Mouse (Mus musculus) forebrain, embryonic 16.5 days (tissue): ENCODE measurements around the gene Tnrc18. TPM values are rescaled to one million over a fixed set of nuclear protein-coding genes. Genes with fewer than 3 reads are reported as not detected.
A peak's percentile ranks its signal among the peaks of the same experiment; 100 is the strongest.

Source experiments
- ATAC-seq: fragments of 200-750 bp; cut with Nextera tagmentation; 2 replicates; pipeline ENCODE4 v1.8.0; 2017; ENCODE audit warnings: mild to moderate bottlenecking, moderate library complexity
- H3K27ac ChIP-seq: fragments of 300-500 bp; sonication (generic); 2 replicates; pipeline ENCODE4 v1.5.1; 2014; ENCODE audit warnings: low read length, control low read depth
- H3K27me3 ChIP-seq: fragments of 300-500 bp; sonication (generic); replicated peaks from 2 replicates; pipeline ENCODE4 v1.6.1; 2014; ENCODE audit warnings: low read length; ENCODE audit not compliant: control insufficient read depth, insufficient read depth
- H3K36me3 ChIP-seq: fragments of 300-500 bp; sonication (generic); 2 replicates; pipeline ENCODE4 v1.6.1; 2014; ENCODE audit not compliant: control insufficient read depth, insufficient read depth
- H3K4me1 ChIP-seq: fragments of 300-500 bp; sonication (generic); replicated peaks from 2 replicates; pipeline ENCODE4 v1.6.1; 2014; ENCODE audit warnings: low read length; ENCODE audit not compliant: control insufficient read depth, insufficient read depth
- H3K4me2 ChIP-seq: fragments of 300-500 bp; sonication (generic); 2 replicates; pipeline ENCODE4 v1.6.1; 2014; ENCODE audit warnings: mild to moderate bottlenecking, low read length, control low read depth
- H3K4me3 ChIP-seq: fragments of 300-500 bp; sonication (generic); replicated peaks from 2 replicates; pipeline ENCODE4 v1.5.1; 2014; ENCODE audit warnings: mild to moderate bottlenecking, low read length, control low read depth
- H3K9ac ChIP-seq: fragments of 300-500 bp; sonication (generic); replicated peaks from 2 replicates; pipeline ENCODE4 v1.6.1; 2014; ENCODE audit warnings: low read depth, low read length, control low read depth
- H3K9me3 ChIP-seq: fragments of 300-500 bp; sonication (generic); 2 replicates; pipeline ENCODE4 v1.6.1; 2016; ENCODE audit warnings: low read length; ENCODE audit not compliant: control insufficient read depth
- WGBS: fragments of 180-500 bp; shearing (Covaris S2); extraction: QIAGEN DNeasy Blood & Tissue Kit; methylation state at CpG from one replicate; pipeline ENCODE4 v1.1.7; 2014; 5-methylcytosine and 5-hydroxymethylcytosine counted together
- polyA plus RNA-seq: library from polyadenylated mRNA; unstranded; fragments of >200 nt; fragmentation: Nextera tagmentation; extraction: Ambion mirVana; gene quantifications from 2 replicates; pipeline ENCODE4 v1.2.1, GENCODE M21; 2015

Tnrc18 gene
- polyA plus RNA-seq, 1 experiment from 2014 or later, result 40.4 TPM

- no peak for ATAC-seq
- peaks cover 29% of the 10 kb centered on the region for H3K36me3 ChIP-seq
- H3K4me3 ChIP-seq, result no peak overlapping the region
- H3K27me3 ChIP-seq, result no peaks in the 10 kb centered on the region
- peaks cover 22% of the 10 kb centered on the region for H3K4me1 ChIP-seq
- H3K9ac ChIP-seq, result no peak overlapping the region
- no peaks in the 10 kb centered on the region for H3K9me3 ChIP-seq
- no peak overlapping the region for H3K27ac ChIP-seq
- 94% methylated on average over 3 of the region's 3 CpGs for WGBS
- H3K4me2 ChIP-seq, result no peak overlapping the region
Observed at GRCm38 (mm10) chr5:142786215-142786614, 31.2 kb downstream of the Tnrc18 start.

- peaks cover 16% of the 10 kb centered on the region for H3K36me3 ChIP-seq
- H3K27ac ChIP-seq, result no peak overlapping the region
- peaks cover 41% of the 10 kb centered on the region for H3K4me1 ChIP-seq
Observed at GRCm38 (mm10) chr5:142783142-142783540, 34.3 kb downstream of the Tnrc18 start.

GRCm38 (mm10) chr5:142782459-142783141 is 34.9 kb downstream of the Tnrc18 start:
- H3K9me3 ChIP-seq, result no peaks in the 10 kb centered on the region
- peaks cover 10% of the 10 kb centered on the region for H3K36me3 ChIP-seq
- H3K27me3 ChIP-seq, result no peaks in the 10 kb centered on the region
- H3K4me2 ChIP-seq, result no peak overlapping the region
- no peak overlapping the region for H3K27ac ChIP-seq
- ATAC-seq, result no peak
- H3K4me1 ChIP-seq, result peaks cover 46% of the 10 kb centered on the region
- no peak overlapping the region for H3K9ac ChIP-seq
- 86% methylated on average over 8 of the region's 8 CpGs for WGBS
- H3K4me3 ChIP-seq, result no peak overlapping the region

More at GRCm38 (mm10) chr5:142783142-142783540, 34.3 kb downstream of the Tnrc18 start:
- Histone ChIP-seq H3K4me2 (no peak overlapping the region), H3K27me3 (no peaks in the 10 kb centered on the region), H3K9ac (no peak overlapping the region), H3K9me3 (no peaks in the 10 kb centered on the region), H3K4me3 (no peak overlapping the region)
- ATAC-seq, result no peak
- 46% methylated on average over 7 of the region's 7 CpGs for WGBS

GRCm38 (mm10) chr5:142780579-142780978 is 36.9 kb downstream of the Tnrc18 start:
- WGBS, result 53% methylated on average over 5 of the region's 5 CpGs
- H3K4me3 ChIP-seq, result no peak overlapping the region
- H3K36me3 ChIP-seq, result peaks cover 5% of the 10 kb centered on the region
- no peak overlapping the region for H3K9ac ChIP-seq
- H3K27ac ChIP-seq, result no peak overlapping the region
- peak; percentile 18; the same call in 1 of the 2 replicates for ATAC-seq
- no peaks in the 10 kb centered on the region for H3K9me3 ChIP-seq
- peaks cover 45% of the 10 kb centered on the region for H3K4me1 ChIP-seq
- H3K27me3 ChIP-seq, result no peaks in the 10 kb centered on the region
- no peak overlapping the region for H3K4me2 ChIP-seq

- Histone ChIP-seq H3K27ac (peak overlapping the region; percentile 14; the same call in 1 of the 2 replicates), H3K9ac (no peak overlapping the region), H3K27me3 (no peaks in the 10 kb centered on the region), H3K4me3 (no peak overlapping the region), H3K4me1 (peaks cover 31% of the 10 kb centered on the region), H3K4me2 (no peak overlapping the region), H3K9me3 (no peaks in the 10 kb centered on the region), H3K36me3 (peaks cover 18% of the 10 kb centered on the region)
- WGBS, result 70% methylated on average over 6 of the region's 6 CpGs
- ATAC-seq, result no peak
Observed at GRCm38 (mm10) chr5:142778871-142779270, 38.6 kb downstream of the Tnrc18 start.

GRCm38 (mm10) chr5:142778135-142778534 is 39.3 kb downstream of the Tnrc18 start:
- Histone ChIP-seq H3K36me3 (peaks cover 24% of the 10 kb centered on the region), H3K4me3 (no peak overlapping the region), H3K9me3 (no peaks in the 10 kb centered on the region), H3K4me1 (peaks cover 31% of the 10 kb centered on the region), H3K27ac (no peak overlapping the region; the same call in none of the 2 replicates), H3K27me3 (no peaks in the 10 kb centered on the region), H3K4me2 (no peak overlapping the region), H3K9ac (no peak overlapping the region)
- ATAC-seq, result peak; percentile 47
- 67% methylated on average over 8 of the region's 8 CpGs for WGBS

GRCm38 (mm10) chr5:142776080-142776479 is 41.4 kb downstream of the Tnrc18 start:
- no peak for ATAC-seq
- 76% methylated on average over 12 of the region's 13 CpGs for WGBS

GRCm38 (mm10) chr5:142774771-142775170 is 42.7 kb downstream of the Tnrc18 start:
- Histone ChIP-seq H3K27me3 (no peaks in the 10 kb centered on the region), H3K36me3 (peaks cover 34% of the 10 kb centered on the region), H3K9me3 (no peaks in the 10 kb centered on the region), H3K4me1 (peaks cover 22% of the 10 kb centered on the region), H3K4me2 (no peak overlapping the region), H3K4me3 (no peak overlapping the region), H3K9ac (no peak overlapping the region), H3K27ac (no peak overlapping the region)
- WGBS, result 89% methylated on average over 5 of the region's 5 CpGs
- ATAC-seq, result no peak

More at GRCm38 (mm10) chr5:142776080-142776479, 41.4 kb downstream of the Tnrc18 start:
- Histone ChIP-seq H3K36me3 (peaks cover 30% of the 10 kb centered on the region), H3K27me3 (no peaks in the 10 kb centered on the region), H3K4me3 (no peak overlapping the region), H3K4me2 (no peak overlapping the region), H3K4me1 (peaks cover 26% of the 10 kb centered on the region), H3K9ac (no peak overlapping the region), H3K9me3 (no peaks in the 10 kb centered on the region), H3K27ac (no peak overlapping the region)

GRCm38 (mm10) chr5:142771964-142772363 is 45.5 kb downstream of the Tnrc18 start:
- H3K4me2 ChIP-seq, result no peak overlapping the region
- WGBS, result 92% methylated on average over 15 of the region's 15 CpGs
- peaks cover 37% of the 10 kb centered on the region for H3K36me3 ChIP-seq
- no peak overlapping the region for H3K9ac ChIP-seq
- no peak overlapping the region for H3K4me3 ChIP-seq
- H3K4me1 ChIP-seq, result peaks cover 21% of the 10 kb centered on the region
- no peaks in the 10 kb centered on the region for H3K9me3 ChIP-seq
- no peaks in the 10 kb centered on the region for H3K27me3 ChIP-seq
- ATAC-seq, result no peak
- no peak overlapping the region for H3K27ac ChIP-seq
